Mouse (Mus musculus): ENCODE measurements around the gene Topors.
"Not testable (repeated sequence)": the region's sequence is repeated elsewhere in the genome, so short reads cannot be mapped to it uniquely, and the experiment has no call there.

Topors gene

DNA sequence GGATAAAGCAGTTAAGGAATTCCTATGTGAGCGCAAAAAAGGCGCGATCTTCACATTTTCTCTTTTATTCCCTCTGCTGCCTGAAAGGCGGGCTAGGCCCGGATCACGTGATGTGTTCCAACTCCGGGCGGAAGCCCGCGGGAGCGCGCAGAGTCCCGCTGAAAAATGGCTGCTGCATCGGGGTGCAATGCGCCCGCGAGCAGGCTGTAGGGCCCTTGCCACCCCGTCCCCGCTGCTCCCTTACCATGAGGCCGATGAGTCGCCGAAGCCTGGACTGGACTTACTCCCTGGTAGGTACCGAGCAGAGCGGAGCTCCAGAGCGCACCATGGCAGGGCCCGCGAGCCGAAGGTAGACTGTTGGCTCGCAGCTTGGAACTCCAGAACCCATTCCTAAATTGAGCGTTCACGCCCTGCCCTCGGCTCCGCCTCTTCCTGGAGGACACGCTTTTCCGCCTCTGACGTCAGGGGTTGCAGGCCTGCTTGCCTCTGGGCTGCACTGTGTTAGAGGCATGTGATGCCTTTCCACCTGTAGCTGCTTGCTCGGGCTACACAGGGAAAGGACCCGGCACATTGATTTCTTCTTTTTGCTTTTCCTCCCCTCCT, at the start of gene Topors, which contains the start of gene Smim27:
Gene Topors, minus strand, starts transcription at position 421 of the 603 bp plus-strand sequence.
Gene Smim27, plus strand, starts transcription at position 150 of the 603 bp plus-strand sequence.
- DNase-seq (ENCODE audit: low read depth, low spot score), result peak; percentile 95

DNA sequence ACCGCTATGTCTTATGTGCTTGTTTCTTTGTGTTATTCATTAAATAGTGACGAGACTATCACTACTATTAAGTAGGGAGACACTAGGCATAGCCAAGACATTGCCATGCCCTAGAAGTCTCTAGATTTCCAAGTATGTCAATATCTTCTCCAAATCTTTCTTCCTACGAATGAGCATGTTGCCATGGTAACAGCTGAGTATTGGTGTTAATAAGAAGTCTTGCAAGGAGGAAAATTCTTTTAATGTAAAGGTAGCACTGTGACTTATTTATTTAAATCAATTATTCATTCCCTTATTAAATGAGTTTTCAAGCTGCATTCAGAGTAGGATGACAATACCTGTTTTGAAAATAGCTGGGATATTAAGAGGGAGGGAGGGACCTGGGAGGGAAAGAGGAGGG, 47.8 kb upstream of the Topors start:
- no peak for DNase-seq (ENCODE audit: low read depth, low spot score)

DNA sequence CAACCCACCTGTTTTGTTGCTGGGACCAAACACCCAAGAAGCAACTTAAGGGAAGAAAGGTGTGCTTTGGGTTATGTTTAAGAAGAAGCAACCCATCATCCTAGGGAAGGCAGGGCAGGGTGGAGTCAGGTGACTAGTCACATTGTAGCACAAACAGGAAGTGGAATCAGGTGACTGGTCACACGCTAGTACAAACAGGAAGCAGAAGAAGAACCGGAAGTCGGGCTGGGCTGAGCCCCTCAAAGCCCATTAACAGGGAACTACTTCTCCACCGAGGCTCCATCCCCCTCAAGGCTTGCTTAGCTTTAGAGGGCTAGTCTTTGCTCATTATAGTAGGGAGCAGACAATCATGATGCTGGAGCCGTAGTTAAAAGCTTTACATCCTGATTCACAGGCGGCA, 43.4 kb upstream of the Topors start:
- no peak for DNase-seq (ENCODE audit: low read depth, low spot score)

DNA sequence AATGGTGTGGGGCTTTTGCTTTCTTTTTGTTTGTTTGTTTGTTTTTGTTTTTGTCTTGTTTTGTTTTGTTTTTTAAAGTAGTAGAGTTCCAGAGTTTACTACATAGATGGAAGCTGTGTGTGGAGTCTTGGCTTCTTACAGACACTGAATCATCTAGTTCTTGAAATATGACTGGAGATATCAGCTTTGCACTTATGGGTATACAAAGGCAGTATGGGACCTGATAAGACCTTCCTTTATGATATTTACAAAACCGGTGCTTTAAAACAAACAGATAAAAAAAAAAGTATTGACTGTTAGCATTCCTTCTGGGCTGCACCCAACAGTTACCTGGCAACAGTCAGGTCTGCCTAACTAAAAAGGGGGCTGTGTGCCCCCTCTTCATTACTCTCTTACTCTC, 42.6 kb upstream of the Topors start:
- no peak for DNase-seq (ENCODE audit: low read depth, low spot score)

DNA sequence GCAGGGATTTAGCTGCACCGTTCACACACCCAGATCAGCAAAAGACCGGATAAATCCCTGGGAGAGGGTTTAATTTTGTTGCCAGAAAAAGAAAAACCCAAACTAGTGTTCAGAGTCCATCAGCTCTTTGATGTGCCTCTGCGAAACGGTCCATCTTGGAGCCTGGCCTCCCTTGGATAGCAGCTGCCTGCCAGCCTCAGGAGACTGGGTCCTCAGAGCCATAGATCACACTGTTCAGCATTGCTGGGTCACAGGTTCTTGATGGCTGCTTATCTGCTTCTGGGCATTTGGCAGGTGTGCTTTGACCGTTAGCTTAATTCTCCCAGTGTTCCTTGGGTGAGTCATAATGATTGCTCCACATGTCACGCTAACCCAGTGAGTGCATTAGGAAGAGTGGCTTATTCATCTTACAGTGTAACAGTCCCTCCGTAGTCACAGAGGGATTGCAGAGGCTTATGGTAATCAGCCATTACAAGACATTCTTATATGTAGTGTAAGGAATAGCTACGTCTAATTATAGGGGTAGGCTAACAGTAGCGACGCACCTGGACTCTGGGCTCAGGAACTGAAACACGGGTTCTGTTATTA, 41.2 kb upstream of the Topors start:
- no peak for DNase-seq (ENCODE audit: low read depth, low spot score)

DNA sequence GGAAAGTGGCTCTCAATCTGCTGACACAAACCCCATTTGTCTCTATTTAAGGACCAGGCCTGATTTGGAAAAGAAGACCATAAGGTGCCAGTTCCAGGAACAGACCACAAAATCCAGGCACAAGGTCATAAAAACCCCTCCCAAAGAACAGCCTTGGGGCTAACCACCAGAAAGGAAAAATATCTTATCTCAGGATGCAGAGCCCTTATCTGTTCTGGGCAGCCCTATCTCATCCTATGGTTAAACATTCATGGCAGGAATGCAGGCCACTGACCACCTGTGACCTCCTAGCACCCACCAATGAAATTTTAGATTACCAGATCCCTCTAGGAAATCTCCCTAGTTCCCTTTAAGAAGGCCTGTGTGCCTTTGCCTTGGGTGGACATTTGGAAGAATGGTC, 40.0 kb upstream of the Topors start:
- DNase-seq (ENCODE audit: low read depth, low spot score), result no peak

DNA sequence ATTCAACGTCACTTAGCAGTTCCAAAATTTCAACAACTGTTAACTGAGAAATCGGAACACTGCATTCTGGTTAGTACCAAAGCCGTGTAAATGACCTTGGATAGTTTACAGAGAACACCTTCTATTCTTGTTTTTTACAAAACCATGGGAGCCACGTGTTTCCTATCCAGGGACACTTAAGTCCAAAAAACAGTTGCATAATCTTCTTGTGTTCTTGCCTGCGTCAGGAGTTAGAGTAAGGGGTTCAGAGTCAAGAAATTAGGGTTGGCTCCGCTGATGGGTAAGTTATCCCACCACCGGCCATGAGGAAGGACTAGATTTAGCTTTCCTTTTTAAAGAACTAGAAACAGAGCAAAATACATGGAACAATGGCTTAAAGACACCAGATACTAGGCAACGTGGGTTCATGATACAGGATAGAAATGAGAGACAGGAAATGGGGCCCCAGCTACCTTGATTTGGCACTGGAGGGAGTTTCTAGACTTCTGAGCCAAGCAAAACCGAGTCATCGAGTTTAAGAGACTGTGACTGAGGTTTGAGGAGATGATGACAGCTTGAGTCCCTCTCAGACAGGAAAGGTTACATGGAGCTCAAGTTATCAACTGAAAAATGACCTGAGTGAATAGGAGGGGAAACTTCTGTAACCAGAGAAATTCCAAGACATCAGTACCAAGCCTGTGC, 32.9 kb upstream of the Topors start:
- no peak for DNase-seq (ENCODE audit: low read depth, low spot score)

DNA sequence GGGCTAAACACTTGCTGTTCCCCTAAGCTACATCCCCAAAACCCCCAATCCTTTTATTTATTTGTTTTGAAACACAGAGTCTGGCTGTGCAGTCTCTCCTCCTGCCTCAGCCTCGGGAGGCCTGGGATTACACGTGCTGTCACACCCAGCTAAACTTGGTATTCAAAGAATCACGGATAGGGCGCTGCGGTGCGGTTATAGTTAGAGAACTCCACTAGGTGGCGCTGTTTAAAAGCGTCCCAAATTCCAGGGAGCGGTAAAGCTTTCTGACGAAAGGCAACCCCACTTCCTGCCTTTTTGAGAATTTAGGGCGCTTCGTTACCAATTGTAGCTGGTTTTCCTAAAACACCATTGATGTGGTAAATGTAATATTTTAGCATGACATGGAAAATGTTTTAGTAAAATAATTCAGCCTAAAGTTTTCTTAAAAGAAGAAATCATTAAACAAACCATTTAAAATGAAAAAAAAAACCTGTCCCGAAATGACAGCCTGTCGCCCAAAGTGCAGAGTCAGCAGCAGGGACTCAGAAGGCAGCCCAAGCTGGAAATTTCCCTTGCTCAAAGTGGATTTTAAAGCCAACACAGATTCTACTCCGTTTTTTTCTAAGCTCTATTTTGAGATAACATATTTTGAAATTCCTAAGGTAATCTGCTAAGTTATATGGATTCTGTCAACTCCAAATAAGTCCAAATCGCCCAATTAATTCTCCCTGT, 31.6 kb upstream of the Topors start:
- peak; percentile 36 for DNase-seq (ENCODE audit: low read depth, low spot score)

DNA sequence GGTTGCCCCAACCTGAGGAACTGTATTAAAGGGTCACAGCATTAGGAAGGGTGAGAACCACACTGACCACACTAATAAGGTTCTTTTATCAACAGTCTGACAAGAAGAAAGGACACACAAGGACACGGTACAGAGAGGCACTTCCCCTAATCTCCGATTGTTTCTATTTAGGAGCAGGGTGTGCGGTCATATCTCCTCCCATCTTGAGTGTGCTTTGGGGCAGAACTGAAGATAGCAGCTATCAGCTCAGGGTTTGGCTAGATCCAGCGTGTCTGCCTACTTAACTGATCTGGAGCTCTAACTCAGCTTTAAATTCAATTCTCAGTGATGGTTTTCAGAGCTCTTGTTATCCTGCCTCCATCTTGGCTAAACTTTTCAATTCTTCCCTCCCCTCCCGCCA, 29.5 kb upstream of the Topors start:
- DNase-seq (ENCODE audit: low read depth, low spot score), result no peak

DNA sequence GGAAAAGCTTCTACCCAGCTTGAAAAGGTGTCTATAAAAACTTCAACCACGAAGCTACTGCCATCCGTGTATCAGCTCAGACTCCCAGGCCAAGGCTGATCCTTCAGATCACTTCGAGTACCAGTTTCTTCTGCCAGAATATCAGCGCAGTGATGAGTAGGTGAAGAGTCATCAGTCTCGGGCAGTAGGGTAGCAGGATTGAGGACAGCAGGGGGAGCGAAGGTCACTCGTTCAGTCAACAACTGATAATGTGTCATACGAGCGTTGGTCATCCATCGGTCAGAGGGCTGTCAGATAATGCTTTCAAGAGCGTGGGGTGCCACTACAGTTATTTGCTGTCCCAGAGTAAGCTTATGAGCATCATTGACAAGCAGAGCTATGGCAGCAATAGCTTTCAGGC, 21.9 kb upstream of the Topors start:
- not testable (repeated sequence) for DNase-seq (ENCODE audit: low read depth, low spot score)

DNA sequence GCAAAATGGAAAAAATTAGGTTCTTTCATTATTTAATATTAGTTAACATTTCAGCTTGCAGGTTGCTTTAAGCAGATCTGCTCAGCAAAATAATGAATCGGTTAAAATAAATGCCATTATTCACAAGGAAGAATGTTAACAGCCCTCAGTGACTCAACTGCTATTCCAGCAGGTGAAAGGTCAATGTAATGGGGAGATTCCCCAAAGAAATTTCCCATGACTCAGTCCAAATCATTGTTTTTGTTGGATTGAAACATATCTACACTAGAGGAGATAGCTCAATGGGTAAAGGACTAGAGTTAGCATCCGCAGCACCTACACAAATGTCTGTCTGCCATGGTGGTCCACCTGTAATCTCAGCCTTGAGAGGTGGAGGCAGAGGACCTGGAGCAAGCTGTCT, 19.4 kb upstream of the Topors start:
- no peak for DNase-seq (ENCODE audit: low read depth, low spot score)

DNA sequence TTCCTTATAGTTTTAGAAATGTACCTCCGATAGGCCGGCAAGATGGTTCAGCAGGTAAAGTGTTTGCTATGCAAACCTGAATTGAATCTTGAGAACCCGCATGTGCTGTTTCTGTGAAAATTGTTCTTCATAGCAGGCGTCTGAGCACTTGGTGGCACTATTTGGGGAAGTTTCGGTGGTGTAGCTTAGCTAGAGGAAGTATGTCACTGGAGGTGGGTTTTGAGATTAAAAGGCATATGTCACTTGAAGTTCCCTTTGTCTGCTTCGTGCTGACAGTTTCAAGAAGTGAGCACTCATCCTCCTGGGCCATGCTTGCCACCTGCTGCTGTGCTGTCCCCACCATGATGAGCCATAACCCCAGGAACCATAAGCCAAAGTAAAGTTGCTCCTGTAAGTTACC, 17.8 kb upstream of the Topors start:
- DNase-seq (ENCODE audit: low read depth, low spot score), result no peak

DNA sequence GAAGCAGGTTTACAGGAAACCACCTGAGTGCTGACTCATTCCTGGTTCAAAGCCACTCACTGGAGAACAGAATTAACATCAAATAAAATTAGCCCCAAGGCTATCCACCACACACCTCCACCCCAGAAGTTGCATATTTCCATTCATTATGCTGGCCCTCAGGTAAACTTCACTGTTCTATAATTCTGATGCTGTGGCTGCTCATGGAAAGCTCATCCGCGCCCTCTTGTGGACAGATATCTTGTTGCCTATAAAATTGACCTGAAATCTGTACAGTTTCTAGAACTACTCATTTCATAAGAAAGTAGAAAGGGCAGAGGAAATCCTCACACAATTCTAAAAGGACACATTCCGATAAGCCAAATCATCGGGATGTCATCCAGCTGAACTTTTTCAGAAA, 15.9 kb upstream of the Topors start:
- DNase-seq (ENCODE audit: low read depth, low spot score), result peak; percentile 14

DNA sequence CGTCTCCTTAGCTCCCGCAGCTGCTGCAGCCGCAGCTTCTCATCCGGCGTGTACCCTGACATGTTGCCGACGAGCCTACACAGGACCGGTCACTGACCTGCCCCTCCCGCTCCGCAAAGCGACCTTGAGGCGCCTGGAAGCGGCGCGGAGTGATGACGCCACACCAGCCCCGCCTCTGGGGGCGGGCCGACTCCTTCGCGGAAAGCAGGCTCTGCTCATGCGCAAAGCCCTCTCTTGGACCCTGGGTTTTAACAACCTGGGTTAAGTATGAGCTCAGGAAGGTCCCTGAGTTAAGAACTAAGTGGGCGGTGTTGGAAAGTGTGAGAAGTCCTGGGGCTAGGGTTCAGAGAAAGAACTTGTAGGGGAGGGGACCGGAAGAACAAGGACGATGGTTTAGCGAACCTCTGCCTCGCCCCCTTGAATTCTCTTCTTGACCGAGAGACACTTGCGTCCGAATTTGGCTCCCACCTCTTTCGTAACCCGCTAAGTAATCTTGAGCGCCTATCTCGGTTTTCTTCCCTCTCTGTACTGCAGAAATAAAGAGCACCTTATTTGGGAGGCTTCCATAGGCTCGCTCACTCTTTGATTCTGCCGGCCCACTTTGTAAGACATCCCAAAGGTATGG, 9.7 kb upstream of the Topors start, which contains the start of gene Ndufb6:
Gene Ndufb6, minus strand, starts transcription at position 146 of the 625 bp plus-strand sequence.
- DNase-seq (ENCODE audit: low read depth, low spot score), result peak; percentile 96

DNA sequence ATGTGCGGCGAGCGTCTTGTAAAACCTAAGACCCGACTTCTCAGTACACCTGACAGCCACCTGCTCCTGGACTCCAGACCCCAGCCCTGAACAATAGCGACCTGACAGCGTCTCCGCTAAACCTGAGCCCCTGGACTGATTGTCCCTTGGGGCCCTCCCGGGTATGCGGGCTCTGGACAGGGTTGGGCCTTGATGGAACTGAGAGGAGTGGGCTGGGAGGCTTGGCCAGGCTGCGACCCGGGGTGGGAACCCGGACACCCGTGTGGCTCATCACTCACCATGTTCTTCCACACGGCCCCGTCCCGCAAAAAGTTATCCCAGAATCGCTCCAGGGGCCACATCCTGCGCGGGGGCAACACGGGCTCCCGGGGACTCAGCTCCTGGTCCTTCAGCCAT, 9.2 kb upstream of the Topors start:
- DNase-seq (ENCODE audit: low read depth, low spot score), result no peak

DNA sequence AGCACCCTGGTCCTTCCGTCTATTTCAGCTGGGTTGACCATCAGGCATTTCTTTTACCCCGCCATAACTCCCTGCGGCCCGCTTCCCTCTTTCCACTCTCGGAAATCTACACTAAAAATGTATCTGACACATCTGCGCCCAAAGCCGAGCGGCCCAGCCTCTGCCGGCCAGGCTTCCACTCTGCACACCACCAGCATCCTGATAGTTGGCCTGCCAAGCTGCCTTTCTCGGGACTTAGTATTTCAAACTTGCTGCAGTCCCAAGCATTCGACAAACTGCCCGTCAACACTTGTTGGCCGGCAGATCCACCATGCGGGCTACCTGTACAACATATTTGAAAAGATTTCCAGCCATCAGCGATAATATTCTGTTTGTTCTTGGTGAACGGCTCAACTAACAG, 815 bp downstream of the Topors start:
- DNase-seq (ENCODE audit: low read depth, low spot score), result no peak

DNA sequence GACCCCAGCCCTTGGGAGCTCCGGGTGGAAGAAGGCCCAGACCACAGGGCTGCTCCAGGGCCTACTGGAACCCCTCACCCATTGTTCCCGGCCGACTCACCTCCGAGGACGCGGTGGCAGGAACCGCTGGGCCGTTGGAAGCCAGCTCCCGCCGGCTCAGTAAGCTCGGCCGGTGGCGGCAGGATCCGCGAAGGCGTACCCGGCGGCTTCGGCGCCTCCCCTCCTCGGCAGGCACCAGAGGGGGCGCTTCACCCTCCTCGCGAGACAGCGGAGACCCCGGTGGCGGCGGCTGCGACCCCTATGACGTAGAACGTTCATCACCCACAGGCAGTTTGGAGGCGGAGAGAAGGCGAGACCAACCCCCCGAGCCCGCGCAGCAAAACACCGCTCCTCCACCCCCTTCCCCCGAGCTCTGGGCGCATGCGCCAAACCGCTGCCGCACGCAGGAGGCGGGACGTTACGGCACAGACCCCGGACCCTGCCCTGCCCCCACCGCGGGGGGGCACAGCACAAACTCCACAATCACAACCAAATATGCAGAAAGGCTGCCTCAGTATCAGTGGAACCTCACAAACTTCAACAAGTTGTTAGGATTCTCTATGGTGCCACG, 1.3 kb downstream of the Topors start:
- peak; percentile 81 for DNase-seq (ENCODE audit: low read depth, low spot score)

DNA sequence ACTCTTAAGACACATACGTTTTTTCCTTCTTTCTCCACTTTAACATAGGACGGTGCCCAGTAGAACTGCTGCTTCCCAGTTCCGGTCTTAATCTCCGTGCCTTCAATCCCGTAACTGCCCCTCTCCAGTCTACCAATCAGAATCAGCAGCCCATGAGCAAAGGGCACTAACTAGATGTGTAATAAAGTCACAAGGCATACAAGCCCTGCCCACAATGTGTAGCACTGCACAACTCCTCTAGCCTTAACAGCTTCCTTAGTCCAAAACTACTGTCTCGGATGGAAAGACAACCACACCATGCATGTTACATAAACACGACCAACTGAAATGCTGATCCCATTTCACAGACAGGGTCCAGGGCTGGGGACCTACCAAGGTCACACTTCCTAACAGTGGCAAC, 2.0 kb downstream of the Topors start:
- peak; percentile 5 for DNase-seq (ENCODE audit: low read depth, low spot score)

DNA sequence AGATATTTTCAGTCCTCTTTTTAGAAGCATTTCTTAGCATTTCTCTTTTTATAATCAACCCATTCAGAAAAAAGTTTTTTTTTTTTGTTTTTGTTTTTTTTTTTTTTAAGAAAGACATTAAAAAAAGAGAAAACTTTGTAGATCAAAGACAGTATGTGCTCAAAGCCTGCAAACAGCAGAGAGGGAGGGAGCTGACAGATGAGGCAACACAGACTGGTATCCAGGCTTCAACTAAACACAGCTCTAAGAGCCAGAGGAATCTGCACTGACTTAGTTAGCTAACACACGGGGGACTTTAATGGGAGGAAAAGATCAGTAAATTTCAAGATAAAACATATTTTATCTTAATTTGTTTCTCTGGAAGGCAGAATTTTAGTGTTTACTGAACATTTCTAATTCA, 5.3 kb downstream of the Topors start:
- no peak for DNase-seq (ENCODE audit: low read depth, low spot score)

DNA sequence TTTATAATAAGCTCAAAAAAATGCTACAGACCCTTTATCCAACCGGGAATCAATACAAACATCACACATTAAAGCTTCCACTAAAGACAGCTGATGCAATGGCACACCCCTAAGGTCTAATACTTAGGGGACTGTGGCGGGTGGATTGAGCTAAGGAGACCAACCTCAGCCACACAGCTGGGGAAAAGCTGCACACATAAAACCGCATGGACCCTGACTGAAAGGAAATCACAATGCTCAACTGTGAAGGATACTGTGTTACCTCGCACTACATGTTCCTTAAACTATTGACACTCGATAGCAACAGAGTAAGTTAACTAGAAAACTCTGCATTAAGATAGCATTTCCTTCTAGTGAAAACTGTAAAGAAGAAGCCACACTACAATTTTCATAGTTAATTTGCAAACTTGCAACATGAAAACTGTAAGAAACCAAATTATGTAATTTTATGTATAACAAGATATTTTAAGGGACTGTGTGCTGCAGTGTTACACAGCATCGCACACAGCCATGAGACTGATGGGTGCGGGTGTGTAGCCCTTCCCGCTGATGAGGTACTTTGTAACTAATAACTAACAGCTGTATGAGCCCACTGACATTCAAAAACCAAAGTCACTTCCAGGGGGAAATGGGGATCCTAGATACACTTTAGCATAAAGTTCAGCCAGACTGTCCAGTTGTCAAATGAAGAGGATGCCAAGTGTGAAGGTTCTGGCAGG, 15.1 kb downstream of the Topors start:
- no peak for DNase-seq (ENCODE audit: low read depth, low spot score)

DNA sequence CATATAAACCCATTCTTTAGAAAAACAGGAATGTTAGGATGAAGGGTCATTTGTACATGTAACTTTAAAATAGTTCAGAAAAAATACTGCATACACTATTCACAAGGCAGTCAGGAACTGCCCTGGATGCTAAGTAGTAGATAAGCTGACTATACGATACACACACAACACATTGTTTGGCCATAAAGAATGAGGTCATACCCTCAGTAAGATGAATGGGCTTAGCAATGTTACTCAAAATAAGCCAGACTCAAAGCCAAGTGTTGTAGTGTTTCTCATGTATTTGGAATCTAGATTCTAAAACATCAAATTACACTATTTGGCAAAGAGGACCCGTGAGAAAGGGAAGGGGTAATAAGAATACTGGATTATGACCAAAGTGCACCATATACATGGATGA, 15.9 kb downstream of the Topors start:
- no peak for DNase-seq (ENCODE audit: low read depth, low spot score)

Measured in skeletal muscle tissue, adult 2 months (tissue).